ENCODE assay signal across 8 mouse cellular contexts in genomic region chr19:60579771-60580581, GRCm38 (mm10). TPM values are rescaled to one million over a fixed set of nuclear protein-coding genes. Genes with fewer than 3 reads are reported as not detected.
DNase-seq lines count a peak whose midpoint lies in the region; ATAC-seq and TF ChIP-seq lines count a peak whose summit lies in the region.

No protein-coding gene starts in this region.

- WGBS in forebrain, embryonic 15.5 days, result under 1% methylated on average over 34 of the region's 34 CpGs
- WGBS in hindbrain, embryonic 14.5 days, result under 1% methylated on average over 34 of the region's 34 CpGs
- whole genome bisulfite sequencing in limb, embryonic 12.5 days, result 1% methylated on average over 34 of the region's 34 CpGs
- under 1% methylated on average over 31 of the region's 34 CpGs for WGBS in midbrain, embryonic 11.5 days
- 1% methylated on average over 34 of the region's 34 CpGs for WGBS in small intestine, adult 2 months

- no peaks in the 10 kb centered on the region for H3K27me3 ChIP-seq in forebrain, embryonic 15.5 days
- no peaks in the 10 kb centered on the region for H3K27me3 ChIP-seq in hindbrain, embryonic 14.5 days (ENCODE audit: control insufficient read depth, insufficient read depth, low read length)
- no peaks in the 10 kb centered on the region for H3K27me3 ChIP-seq in limb, embryonic 12.5 days
- no peaks in the 10 kb centered on the region for H3K27me3 ChIP-seq in midbrain, embryonic 11.5 days (ENCODE audit: control insufficient read depth, insufficient read depth, low read length)
- H3K27me3 ChIP-seq in small intestine, adult 2 months (ENCODE audit: control insufficient read depth, insufficient read depth, low read length), result no peaks in the 10 kb centered on the region

- H3K4me2 ChIP-seq in forebrain, embryonic 15.5 days (replicated peaks), result peak overlapping the region; percentile 71
- H3K4me2 ChIP-seq in hindbrain, embryonic 14.5 days (replicated peaks), result peak overlapping the region; percentile 83
- H3K4me2 ChIP-seq in limb, embryonic 12.5 days, result peak overlapping the region; percentile 82
- peak overlapping the region; percentile 81 for H3K4me2 ChIP-seq in midbrain, embryonic 11.5 days

- peak overlapping the region; percentile 94 for H3K27ac ChIP-seq in left cerebral cortex, adult 2 months
- H3K27ac ChIP-seq in forebrain, embryonic 15.5 days (replicated peaks), result peak overlapping the region; percentile 90
- peak overlapping the region; percentile 93 for H3K27ac ChIP-seq in hindbrain, embryonic 14.5 days
- H3K27ac ChIP-seq in limb, embryonic 12.5 days, result peak overlapping the region; percentile 93
- H3K27ac ChIP-seq in midbrain, embryonic 11.5 days (ENCODE audit: low read depth, low read length), result peak overlapping the region; percentile 83
- H3K27ac ChIP-seq in small intestine, adult 2 months (ENCODE audit: insufficient read depth, low read depth, low read length), result peak overlapping the region; percentile 79

- no peaks in the 10 kb centered on the region for H3K9me3 ChIP-seq in forebrain, embryonic 15.5 days
- no peaks in the 10 kb centered on the region for H3K9me3 ChIP-seq in hindbrain, embryonic 14.5 days (ENCODE audit: control insufficient read depth, low read length)
- no peaks in the 10 kb centered on the region for H3K9me3 ChIP-seq in limb, embryonic 12.5 days
- H3K9me3 ChIP-seq in midbrain, embryonic 11.5 days (ENCODE audit: control insufficient read depth, low read length), result no peaks in the 10 kb centered on the region

- peaks cover 39% of the 10 kb centered on the region for H3K4me1 ChIP-seq in forebrain, embryonic 15.5 days
- H3K4me1 ChIP-seq in hindbrain, embryonic 14.5 days (replicated peaks; ENCODE audit: control insufficient read depth, insufficient read depth, low read length), result peaks cover 43% of the 10 kb centered on the region
- peaks cover 12% of the 10 kb centered on the region for H3K4me1 ChIP-seq in limb, embryonic 12.5 days (replicated peaks)
- peaks cover 12% of the 10 kb centered on the region for H3K4me1 ChIP-seq in midbrain, embryonic 11.5 days (ENCODE audit: control insufficient read depth, insufficient read depth, low read length)
- peaks cover 5% of the 10 kb centered on the region for H3K4me1 ChIP-seq in small intestine, adult 2 months (ENCODE audit: control insufficient read depth, insufficient read depth, insufficient read length, low read length)

- intact Hi-C loops in left cerebral cortex, adult 2 months (cut with DNase I), result no loop called here
- intact Hi-C loops in left cerebral cortex, postnatal 36 days (cut with DNase I), result no loop called here

- TF ChIP-seq CTCF in left cerebral cortex, adult 2 months (IDR thresholded peaks at IDR 0.05), result no peak
- no peak for TF ChIP-seq CTCF in brain, embryonic 14.5 days (IDR thresholded peaks at IDR 0.05; ENCODE audit: borderline replicate concordance, extremely low read depth, insufficient read depth, insufficient read length)
- TF ChIP-seq CTCF in small intestine, adult 2 months (IDR thresholded peaks at IDR 0.05; ENCODE audit: extremely low read depth, insufficient read length, insufficient replicate concordance, low read depth, low read length), result no peak

- TF ChIP-seq POLR2A in brain, embryonic 14.5 days (IDR thresholded peaks at IDR 0.05; ENCODE audit: borderline replicate concordance, extremely low read depth, insufficient read depth, insufficient read length, poor library complexity, severe bottlenecking), result 0 out of 2 replicates have a peak, but pooled peaks have one; percentile 11
- 0 out of 2 replicates have a peak, but pooled peaks have one; percentile 17 for TF ChIP-seq POLR2A in small intestine, adult 2 months (IDR thresholded peaks at IDR 0.05; ENCODE audit: low read depth, low read length)

- peak overlapping the region; percentile 78 for H3K4me3 ChIP-seq in left cerebral cortex, adult 2 months
- peak overlapping the region; percentile 85 for H3K4me3 ChIP-seq in forebrain, embryonic 15.5 days
- H3K4me3 ChIP-seq in hindbrain, embryonic 14.5 days (replicated peaks; ENCODE audit: low read length), result peak overlapping the region; percentile 98
- H3K4me3 ChIP-seq in limb, embryonic 12.5 days (replicated peaks), result peak overlapping the region; percentile 97
- peak overlapping the region; percentile 97 for H3K4me3 ChIP-seq in midbrain, embryonic 11.5 days (ENCODE audit: low read depth, low read length)
- peak overlapping the region; percentile 95 for H3K4me3 ChIP-seq in small intestine, adult 2 months (ENCODE audit: low read depth, low read length)

- peak in 1 of 2 experiments; percentile 15 for DNase-seq in left cerebral cortex, adult 2 months (ENCODE audit: extremely low spot score in 1 of 2, low spot score in 2 of 2)
- no peak for DNase-seq in left cerebral cortex, postnatal 36 days (ENCODE audit: low spot score in 2 of 2)
- peak; percentile 62 for DNase-seq in brain, embryonic 14.5 days (ENCODE audit: low read depth)
- peak; percentile 43 for DNase-seq in hindbrain, embryonic 14.5 days (ENCODE audit: low spot score)
- peak; percentile 92 for DNase-seq in midbrain, embryonic 11.5 days (ENCODE audit: low spot score, missing footprints)

- H3K36me3 ChIP-seq in forebrain, embryonic 15.5 days, result 0 out of 2 replicates have a peak, but pooled peaks cover 5% of the 10 kb centered on the region
- H3K36me3 ChIP-seq in hindbrain, embryonic 14.5 days (replicated peaks; ENCODE audit: control insufficient read depth, insufficient read depth), result no peaks in the 10 kb centered on the region
- H3K36me3 ChIP-seq in limb, embryonic 12.5 days, result no peaks in the 10 kb centered on the region
- H3K36me3 ChIP-seq in midbrain, embryonic 11.5 days (ENCODE audit: control insufficient read depth, insufficient read depth, low read length), result no peaks in the 10 kb centered on the region; the same call in 1 of the 2 replicates
- no peaks in the 10 kb centered on the region; the same call in 1 of the 2 replicates for H3K36me3 ChIP-seq in small intestine, adult 2 months (ENCODE audit: control insufficient read depth, insufficient read depth, low read length)

- peak overlapping the region; percentile 92 for H3K9ac ChIP-seq in forebrain, embryonic 15.5 days (replicated peaks)
- peak overlapping the region; percentile 95 for H3K9ac ChIP-seq in hindbrain, embryonic 14.5 days
- peak overlapping the region; percentile 95 for H3K9ac ChIP-seq in limb, embryonic 12.5 days (replicated peaks)
- H3K9ac ChIP-seq in midbrain, embryonic 11.5 days (ENCODE audit: low read length), result peak overlapping the region; percentile 97

- ATAC-seq in forebrain, embryonic 15.5 days (replicated peaks), result peak; percentile 65
- ATAC-seq in hindbrain, embryonic 14.5 days (ENCODE audit: low FRiP score), result peak; percentile 49
- ATAC-seq in limb, embryonic 12.5 days (ENCODE audit: insufficient number of reproducible peaks, insufficient read depth, low FRiP score, low TSS enrichment, low read depth), result peak; percentile 62; the same call in 1 of the 2 replicates
- ATAC-seq in midbrain, embryonic 11.5 days (ENCODE audit: low FRiP score), result peak; percentile 70

RNA-seq across cellular contexts. Expression of gene Cacul1, which starts 0.8 kb away (rescaled TPM):
- total RNA-seq in left cerebral cortex, adult 2 months (2021), result 10 to 100 TPM; 53.3 to 53.6 TPM
- total RNA-seq in left cerebral cortex, postnatal 36 days (2021), result 10 to 100 TPM; 45.6 to 54.5 TPM
- polyA plus RNA-seq in brain, embryonic 14.5 days (2012; rRNA removed), result 21.2 and 28.2 TPM in 2 replicates
- polyA plus RNA-seq in forebrain, embryonic 15.5 days (2015; fragmentation: Nextera tagmentation; extraction: Ambion mirVana), result 23.2 and 26.2 TPM in 2 replicates
- polyA plus RNA-seq in hindbrain, embryonic 14.5 days (2014; fragmentation: Nextera tagmentation; extraction: Ambion mirVana), result 27.3 and 32.3 TPM in 2 replicates
- polyA plus RNA-seq in limb, embryonic 12.5 days (2016; fragmentation: Nextera tagmentation; extraction: Ambion mirVana), result 32.3 and 32.9 TPM in 2 replicates
- 34.6 and 36.5 TPM in 2 replicates for polyA plus RNA-seq in midbrain, embryonic 11.5 days (2014; fragmentation: Nextera tagmentation; extraction: Ambion mirVana)
- polyA plus RNA-seq in small intestine, adult 2 months (2012; rRNA removed), result 8.1 and 12.0 TPM in 2 replicates

Comparison
In these comparisons a context has a peak if more than half of its experiments do, and no peak if none do; other contexts are left out.
1. DNase-seq: peak in brain, embryonic 14.5 days (single experiment), hindbrain, embryonic 14.5 days (single experiment) and midbrain, embryonic 11.5 days (single experiment); none in left cerebral cortex, postnatal 36 days (0 of 2).
2. Peak in every context shown above with its lines, with median percentiles within 50 percentile points of each other: H3K27ac ChIP-seq, H3K4me3 ChIP-seq, ATAC-seq, H3K4me2 ChIP-seq and H3K9ac ChIP-seq.